ENCODE assay signal across 8 mouse cellular contexts in the genomic region with DNA sequence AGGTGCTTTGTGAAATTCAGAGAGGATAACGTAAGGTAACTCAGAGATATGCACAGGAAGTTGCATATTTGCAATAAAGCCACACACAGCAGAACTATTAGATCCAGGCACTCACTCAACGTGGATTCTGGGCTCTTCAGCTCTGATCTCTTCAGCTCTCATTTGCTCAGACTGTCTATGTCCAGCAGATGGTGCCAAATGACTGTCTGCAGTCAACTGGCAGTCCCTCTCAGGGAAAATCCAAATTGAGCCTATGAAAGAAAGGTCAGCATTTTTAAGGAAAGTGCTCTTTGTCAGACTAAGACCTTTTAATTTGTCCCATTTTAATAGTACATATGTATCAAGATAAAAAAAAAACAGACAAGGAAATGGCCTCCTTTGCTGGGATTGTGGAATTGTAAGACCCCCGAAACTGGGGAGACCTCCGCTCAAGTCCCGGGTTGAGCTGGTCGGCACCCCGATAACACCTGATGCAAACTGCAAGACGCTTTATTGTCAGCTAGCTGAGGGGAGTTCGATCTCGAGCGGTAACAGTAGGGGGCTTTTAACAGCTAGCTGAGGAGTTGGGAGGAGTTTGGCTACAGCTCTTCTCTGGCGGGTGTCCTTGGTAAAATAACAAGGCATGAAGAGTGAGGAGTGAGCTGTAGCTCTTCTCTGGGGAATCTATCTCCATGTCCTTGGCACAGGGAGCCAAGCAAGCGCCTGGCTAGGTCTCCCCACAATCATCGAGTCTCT. TPM values are rescaled to one million over a fixed set of nuclear protein-coding genes. Genes with fewer than 3 reads are reported as not detected.
A peak's percentile ranks its signal among the peaks of the same experiment; 100 is the strongest.
DNase-seq lines count a peak whose midpoint lies in the region; ATAC-seq and TF ChIP-seq lines count a peak whose summit lies in the region.

No protein-coding gene starts in this region.

- no peak for TF ChIP-seq POLR2A in olfactory bulb, adult 2 months (IDR thresholded peaks at IDR 0.05; ENCODE audit: insufficient read depth, low read depth, low read length)

- DNase-seq in thymus, postnatal 4 days = peak; percentile 14
- no peak for DNase-seq in thymus, postnatal 36 days
- peak; percentile 37 to 47 for DNase-seq in cerebellum, adult 18-20 months
- DNase-seq in hindbrain, postnatal 0 days (ENCODE audit: low spot score) = peak; percentile 92
- DNase-seq in thymus, adult 18-20 months = no peak

- H3K9me3 ChIP-seq in forebrain, embryonic 15.5 days = no peaks in the 10 kb centered on the region
- no peaks in the 10 kb centered on the region for H3K9me3 ChIP-seq in hindbrain, postnatal 0 days (ENCODE audit: low read length)
- no peaks in the 10 kb centered on the region for H3K9me3 ChIP-seq in liver, embryonic 12.5 days (replicated peaks)

- peaks cover 10% of the 10 kb centered on the region for H3K4me1 ChIP-seq in forebrain, embryonic 15.5 days
- no peaks in the 10 kb centered on the region for H3K4me1 ChIP-seq in hindbrain, postnatal 0 days (ENCODE audit: insufficient read depth, low read length)
- H3K4me1 ChIP-seq in liver, embryonic 12.5 days = peaks cover 44% of the 10 kb centered on the region
- H3K4me1 ChIP-seq in olfactory bulb, adult 2 months (ENCODE audit: control insufficient read depth, insufficient read depth, low read length) = peaks cover 3% of the 10 kb centered on the region

- H3K9ac ChIP-seq in forebrain, embryonic 15.5 days (replicated peaks) = peak overlapping the region; percentile 43
- H3K9ac ChIP-seq in hindbrain, postnatal 0 days (replicated peaks; ENCODE audit: low read length) = peak overlapping the region; percentile 35; the same call in 1 of the 2 replicates
- no peak overlapping the region; the same call in 1 of the 2 replicates for H3K9ac ChIP-seq in liver, embryonic 12.5 days

- H3K27me3 ChIP-seq in forebrain, embryonic 15.5 days = no peaks in the 10 kb centered on the region
- no peaks in the 10 kb centered on the region for H3K27me3 ChIP-seq in hindbrain, postnatal 0 days (ENCODE audit: insufficient read depth, low read length)
- H3K27me3 ChIP-seq in liver, embryonic 12.5 days (replicated peaks) = no peaks in the 10 kb centered on the region

- peak overlapping the region; percentile 32 for H3K4me3 ChIP-seq in forebrain, embryonic 15.5 days
- peak overlapping the region; percentile 29 for H3K4me3 ChIP-seq in hindbrain, postnatal 0 days (ENCODE audit: low read length)
- 0 out of 2 replicates have a peak overlapping the region, but pooled peaks have one; percentile 12 for H3K4me3 ChIP-seq in liver, embryonic 12.5 days
- H3K4me3 ChIP-seq in olfactory bulb, adult 2 months (ENCODE audit: insufficient read depth, low read depth, low read length) = peak overlapping the region; percentile 33

- TF ChIP-seq CTCF in hindbrain, postnatal 0 days (IDR thresholded peaks at IDR 0.05; ENCODE audit: low read depth) = peak; percentile 95
- no peak for TF ChIP-seq CTCF in olfactory bulb, adult 2 months (IDR thresholded peaks at IDR 0.05; ENCODE audit: insufficient read depth, low read depth, low read length)

- 4% methylated on average over 14 of the region's 14 CpGs for WGBS in forebrain, embryonic 15.5 days
- 5% methylated on average over 14 of the region's 14 CpGs for WGBS in hindbrain, postnatal 0 days
- 13% methylated on average over 14 of the region's 14 CpGs for WGBS in liver, embryonic 12.5 days (ENCODE audit: insufficient replicate concordance)
- 9% methylated on average over 14 of the region's 14 CpGs for WGBS in olfactory bulb, adult 2 months

- peak; percentile 77; the same call in 1 of the 2 replicates for ATAC-seq in forebrain, embryonic 15.5 days (replicated peaks)
- peak; percentile 83 for ATAC-seq in hindbrain, postnatal 0 days
- no peak for ATAC-seq in liver, embryonic 12.5 days

- H3K36me3 ChIP-seq in forebrain, embryonic 15.5 days = no peaks in the 10 kb centered on the region
- no peaks in the 10 kb centered on the region for H3K36me3 ChIP-seq in hindbrain, postnatal 0 days (ENCODE audit: insufficient read depth, low read length)
- H3K36me3 ChIP-seq in liver, embryonic 12.5 days = no peaks in the 10 kb centered on the region

- H3K4me2 ChIP-seq in forebrain, embryonic 15.5 days (replicated peaks) = peak overlapping the region; percentile 52
- peak overlapping the region; percentile 57 for H3K4me2 ChIP-seq in hindbrain, postnatal 0 days (ENCODE audit: low read depth, low read length)
- peak overlapping the region; percentile 45 for H3K4me2 ChIP-seq in liver, embryonic 12.5 days

- 0 out of 2 replicates have a peak overlapping the region, but pooled peaks have one; percentile 4 for H3K27ac ChIP-seq in forebrain, embryonic 15.5 days (replicated peaks)
- no peak overlapping the region for H3K27ac ChIP-seq in hindbrain, postnatal 0 days
- H3K27ac ChIP-seq in liver, embryonic 12.5 days = no peak overlapping the region
- H3K27ac ChIP-seq in olfactory bulb, adult 2 months (ENCODE audit: insufficient read depth, low read depth, low read length) = no peak overlapping the region

RNA-seq across cellular contexts. Expression of a gene that starts 16.4 kb away (rescaled TPM):
- polyA plus RNA-seq in forebrain, embryonic 15.5 days (2015; fragmentation: Nextera tagmentation; extraction: Ambion mirVana) = 5.7 and 6.6 TPM in 2 replicates
- 31.2 and 39.3 TPM in 2 replicates for total RNA-seq in hindbrain, postnatal 0 days (2014; rRNA removed)
- polyA plus RNA-seq in hindbrain, postnatal 0 days (2015; fragmentation: Nextera tagmentation; extraction: Ambion mirVana) = 38.3 and 39.2 TPM in 2 replicates
- 18.5 and 18.7 TPM in 2 replicates for polyA plus RNA-seq in liver, embryonic 12.5 days (2016; fragmentation: Nextera tagmentation; extraction: Ambion mirVana)
- not detected in 2 replicates for polyA plus RNA-seq in olfactory bulb, adult 2 months (2012; ENCODE audit: insufficient read depth, insufficient read length, low replicate concordance, missing spikeins)

RNA-seq across cellular contexts. Expression of a gene that starts 57.4 kb away (rescaled TPM):
- 3.4 and 3.8 TPM in 2 replicates for polyA plus RNA-seq in forebrain, embryonic 15.5 days (2015; fragmentation: Nextera tagmentation; extraction: Ambion mirVana)
- total RNA-seq in hindbrain, postnatal 0 days (2014; rRNA removed) = 18.9 and 21.5 TPM in 2 replicates
- polyA plus RNA-seq in hindbrain, postnatal 0 days (2015; fragmentation: Nextera tagmentation; extraction: Ambion mirVana) = 7.1 and 8.4 TPM in 2 replicates
- polyA plus RNA-seq in liver, embryonic 12.5 days (2016; fragmentation: Nextera tagmentation; extraction: Ambion mirVana) = 10.2 and 13.9 TPM in 2 replicates
- polyA plus RNA-seq in olfactory bulb, adult 2 months (2012; ENCODE audit: insufficient read depth, insufficient read length, low replicate concordance, missing spikeins) = not detected in 2 replicates

Comparison
In these comparisons a context has a peak if more than half of its experiments do, and no peak if none do; other contexts are left out.
1. DNase-seq: peak in thymus, postnatal 4 days (single experiment), cerebellum, adult 18-20 months (2 of 2) and hindbrain, postnatal 0 days (single experiment); none in thymus, postnatal 36 days (0 of 2) and thymus, adult 18-20 months (0 of 2).
2. Peak in every context shown above with its lines, with median percentiles within 50 percentile points of each other: H3K4me2 ChIP-seq and H3K4me3 ChIP-seq.